Mouse (Mus musculus): ENCODE measurements around the gene Cplx1.

- TF ChIP-seq TAL1 (IDR thresholded peaks at IDR 0.05; ENCODE audit: low read length) = no peak
- no peak for TF ChIP-seq GATA1 (IDR thresholded peaks at IDR 0.05; ENCODE audit: low read length)
Observed at GRCm38 (mm10) chr5:108562483-108562882, 12.7 kb upstream of the Cplx1 start.
